Mouse (Mus musculus): ENCODE measurements around the gene Prpsap1. TPM values are rescaled to one million over a fixed set of nuclear protein-coding genes. Genes with fewer than 3 reads are reported as not detected.

The Prpsap1 gene
- polyA plus RNA-seq, 1 experiment from 2014 or later, result 162 TPM

- no peaks in the 10 kb centered on the region for H3K27me3 ChIP-seq (ENCODE audit: control insufficient read depth, insufficient read depth, low read length)
- no peak overlapping the region for H3K27ac ChIP-seq
- WGBS, result 67% methylated on average over 3 of the region's 3 CpGs
- DNase-seq (ENCODE audit: low spot score) (no peak), ATAC-seq (ENCODE audit: low FRiP score) (no peak)
- H3K9me3 ChIP-seq (ENCODE audit: control insufficient read depth, low read length), result no peaks in the 10 kb centered on the region
- no peak overlapping the region for H3K4me2 ChIP-seq (replicated peaks)
- H3K4me3 ChIP-seq (replicated peaks; ENCODE audit: low read length), result no peak overlapping the region
- H3K36me3 ChIP-seq (replicated peaks; ENCODE audit: control insufficient read depth, insufficient read depth), result no peaks in the 10 kb centered on the region
- H3K9ac ChIP-seq, result no peak overlapping the region
- no peaks in the 10 kb centered on the region; the same call in 1 of the 2 replicates for H3K4me1 ChIP-seq (replicated peaks; ENCODE audit: control insufficient read depth, insufficient read depth, low read length)
Measured at GRCm38 (mm10) chr11:116521143-116521542, 27.1 kb upstream of the Prpsap1 start.

GRCm38 (mm10) chr11:116518482-116518881 is 24.5 kb upstream of the Prpsap1 start:
- H3K4me2 ChIP-seq (replicated peaks), result no peak overlapping the region
- no peak for ATAC-seq (ENCODE audit: low FRiP score)
- DNase-seq (ENCODE audit: low spot score), result no peak
- H3K4me3 ChIP-seq (replicated peaks; ENCODE audit: low read length), result no peak overlapping the region
- H3K9ac ChIP-seq, result no peak overlapping the region
- no peak overlapping the region for H3K27ac ChIP-seq
- no peaks in the 10 kb centered on the region for H3K27me3 ChIP-seq (ENCODE audit: control insufficient read depth, insufficient read depth, low read length)
- H3K36me3 ChIP-seq (replicated peaks; ENCODE audit: control insufficient read depth, insufficient read depth), result no peaks in the 10 kb centered on the region
- H3K9me3 ChIP-seq (ENCODE audit: control insufficient read depth, low read length), result no peaks in the 10 kb centered on the region
- 85% methylated on average over 8 of the region's 8 CpGs for WGBS
- no peaks in the 10 kb centered on the region; the same call in 1 of the 2 replicates for H3K4me1 ChIP-seq (replicated peaks; ENCODE audit: control insufficient read depth, insufficient read depth, low read length)

GRCm38 (mm10) chr11:116515330-116516020 is 21.5 kb upstream of the Prpsap1 start:
- Histone ChIP-seq H3K4me3 (replicated peaks; ENCODE audit: low read length) (0 out of 2 replicates have a peak overlapping the region, but pooled peaks have one; percentile 11), H3K9ac (0 out of 2 replicates have a peak overlapping the region, but pooled peaks have one; percentile 39), H3K27ac (no peak overlapping the region), H3K4me1 (replicated peaks; ENCODE audit: control insufficient read depth, insufficient read depth, low read length) (no peaks in the 10 kb centered on the region), H3K27me3 (ENCODE audit: control insufficient read depth, insufficient read depth, low read length) (no peaks in the 10 kb centered on the region), H3K9me3 (ENCODE audit: control insufficient read depth, low read length) (no peaks in the 10 kb centered on the region), H3K4me2 (replicated peaks) (peak overlapping the region; percentile 40), H3K36me3 (replicated peaks; ENCODE audit: control insufficient read depth, insufficient read depth) (no peaks in the 10 kb centered on the region)
- WGBS, result 19% methylated on average over 24 of the region's 24 CpGs
- ATAC-seq (ENCODE audit: low FRiP score) (no peak), DNase-seq (ENCODE audit: low spot score) (no peak)

- Histone ChIP-seq H3K9ac (no peak overlapping the region), H3K27ac (no peak overlapping the region), H3K4me1 (replicated peaks; ENCODE audit: control insufficient read depth, insufficient read depth, low read length) (no peaks in the 10 kb centered on the region), H3K4me3 (replicated peaks; ENCODE audit: low read length) (no peak overlapping the region), H3K27me3 (ENCODE audit: control insufficient read depth, insufficient read depth, low read length) (no peaks in the 10 kb centered on the region), H3K36me3 (replicated peaks; ENCODE audit: control insufficient read depth, insufficient read depth) (no peaks in the 10 kb centered on the region), H3K9me3 (ENCODE audit: control insufficient read depth, low read length) (no peaks in the 10 kb centered on the region), H3K4me2 (replicated peaks) (no peak overlapping the region)
- WGBS, result 84% methylated on average over 4 of the region's 4 CpGs
- ATAC-seq (ENCODE audit: low FRiP score) (no peak), DNase-seq (ENCODE audit: low spot score) (no peak)
Measured at GRCm38 (mm10) chr11:116513531-116514038, 19.6 kb upstream of the Prpsap1 start.

- ATAC-seq (ENCODE audit: low FRiP score), result no peak
- H3K27ac ChIP-seq, result no peak overlapping the region
- 83% methylated on average over 6 of the region's 6 CpGs for WGBS
Measured at GRCm38 (mm10) chr11:116512987-116513386, 19.0 kb upstream of the Prpsap1 start.

GRCm38 (mm10) chr11:116512154-116512553 is 18.2 kb upstream of the Prpsap1 start:
- 92% methylated on average over 7 of the region's 7 CpGs for WGBS
- Histone ChIP-seq H3K27ac (no peak overlapping the region), H3K4me3 (replicated peaks; ENCODE audit: low read length) (no peak overlapping the region), H3K4me1 (replicated peaks; ENCODE audit: control insufficient read depth, insufficient read depth, low read length) (no peaks in the 10 kb centered on the region), H3K36me3 (replicated peaks; ENCODE audit: control insufficient read depth, insufficient read depth) (no peaks in the 10 kb centered on the region), H3K9me3 (ENCODE audit: control insufficient read depth, low read length) (no peaks in the 10 kb centered on the region), H3K27me3 (ENCODE audit: control insufficient read depth, insufficient read depth, low read length) (no peaks in the 10 kb centered on the region), H3K9ac (no peak overlapping the region), H3K4me2 (replicated peaks) (no peak overlapping the region)
- no peak for ATAC-seq (ENCODE audit: low FRiP score)
- DNase-seq (ENCODE audit: low spot score), result no peak

More at GRCm38 (mm10) chr11:116512987-116513386, 19.0 kb upstream of the Prpsap1 start:
- no peak for DNase-seq (ENCODE audit: low spot score)
- no peak overlapping the region for H3K4me3 ChIP-seq (replicated peaks; ENCODE audit: low read length)
- no peaks in the 10 kb centered on the region for H3K36me3 ChIP-seq (replicated peaks; ENCODE audit: control insufficient read depth, insufficient read depth)
- H3K4me1 ChIP-seq (replicated peaks; ENCODE audit: control insufficient read depth, insufficient read depth, low read length), result no peaks in the 10 kb centered on the region
- no peaks in the 10 kb centered on the region for H3K27me3 ChIP-seq (ENCODE audit: control insufficient read depth, insufficient read depth, low read length)
- no peak overlapping the region for H3K4me2 ChIP-seq (replicated peaks)
- no peaks in the 10 kb centered on the region for H3K9me3 ChIP-seq (ENCODE audit: control insufficient read depth, low read length)
- no peak overlapping the region for H3K9ac ChIP-seq

- H3K27ac ChIP-seq, result no peak overlapping the region
- no peak for ATAC-seq (ENCODE audit: low FRiP score)
- WGBS, result 73% methylated on average over 7 of the region's 7 CpGs
- no peak for DNase-seq (ENCODE audit: low spot score)
- no peak overlapping the region for H3K9ac ChIP-seq
- no peaks in the 10 kb centered on the region for H3K9me3 ChIP-seq (ENCODE audit: control insufficient read depth, low read length)
- no peak overlapping the region for H3K4me3 ChIP-seq (replicated peaks; ENCODE audit: low read length)
- H3K36me3 ChIP-seq (replicated peaks; ENCODE audit: control insufficient read depth, insufficient read depth), result no peaks in the 10 kb centered on the region
- no peak overlapping the region for H3K4me2 ChIP-seq (replicated peaks)
- H3K4me1 ChIP-seq (replicated peaks; ENCODE audit: control insufficient read depth, insufficient read depth, low read length), result no peaks in the 10 kb centered on the region
- H3K27me3 ChIP-seq (ENCODE audit: control insufficient read depth, insufficient read depth, low read length), result no peaks in the 10 kb centered on the region
Measured at GRCm38 (mm10) chr11:116511301-116511868, 17.4 kb upstream of the Prpsap1 start.

GRCm38 (mm10) chr11:116508689-116509088 is 14.7 kb upstream of the Prpsap1 start:
- no peak for ATAC-seq (ENCODE audit: low FRiP score)
- Histone ChIP-seq H3K4me1 (replicated peaks; ENCODE audit: control insufficient read depth, insufficient read depth, low read length) (no peaks in the 10 kb centered on the region), H3K4me3 (replicated peaks; ENCODE audit: low read length) (no peak overlapping the region), H3K27me3 (ENCODE audit: control insufficient read depth, insufficient read depth, low read length) (no peaks in the 10 kb centered on the region), H3K36me3 (replicated peaks; ENCODE audit: control insufficient read depth, insufficient read depth) (no peaks in the 10 kb centered on the region), H3K9ac (no peak overlapping the region), H3K4me2 (replicated peaks) (no peak overlapping the region), H3K9me3 (ENCODE audit: control insufficient read depth, low read length) (no peaks in the 10 kb centered on the region), H3K27ac (no peak overlapping the region)
- DNase-seq (ENCODE audit: low spot score), result no peak
- 76% methylated on average over 2 of the region's 2 CpGs for WGBS

- no peak for ATAC-seq (ENCODE audit: low FRiP score)
- no peak overlapping the region for H3K27ac ChIP-seq
- no peaks in the 10 kb centered on the region for H3K27me3 ChIP-seq (ENCODE audit: control insufficient read depth, insufficient read depth, low read length)
- H3K36me3 ChIP-seq (replicated peaks; ENCODE audit: control insufficient read depth, insufficient read depth), result no peaks in the 10 kb centered on the region
- 84% methylated on average over 17 of the region's 17 CpGs for WGBS
- H3K9ac ChIP-seq, result no peak overlapping the region
- no peaks in the 10 kb centered on the region for H3K9me3 ChIP-seq (ENCODE audit: control insufficient read depth, low read length)
- H3K4me2 ChIP-seq (replicated peaks), result no peak overlapping the region
- DNase-seq (ENCODE audit: low spot score), result no peak
- no peak overlapping the region for H3K4me3 ChIP-seq (replicated peaks; ENCODE audit: low read length)
- H3K4me1 ChIP-seq (replicated peaks; ENCODE audit: control insufficient read depth, insufficient read depth, low read length), result no peaks in the 10 kb centered on the region
Measured at GRCm38 (mm10) chr11:116506151-116506875, 12.3 kb upstream of the Prpsap1 start.
